Mouse (Mus musculus) frontal cortex, postnatal 14 days (tissue): ENCODE results near the gene Clcn1.

Experiments used
- DNase-seq, 2 experiments: peaks; one replicate each; pipeline ENCODE4 v3.0.0; 2022; ENCODE audit warnings: low spot score in 2 of 2

The Clcn1 gene

DNA sequence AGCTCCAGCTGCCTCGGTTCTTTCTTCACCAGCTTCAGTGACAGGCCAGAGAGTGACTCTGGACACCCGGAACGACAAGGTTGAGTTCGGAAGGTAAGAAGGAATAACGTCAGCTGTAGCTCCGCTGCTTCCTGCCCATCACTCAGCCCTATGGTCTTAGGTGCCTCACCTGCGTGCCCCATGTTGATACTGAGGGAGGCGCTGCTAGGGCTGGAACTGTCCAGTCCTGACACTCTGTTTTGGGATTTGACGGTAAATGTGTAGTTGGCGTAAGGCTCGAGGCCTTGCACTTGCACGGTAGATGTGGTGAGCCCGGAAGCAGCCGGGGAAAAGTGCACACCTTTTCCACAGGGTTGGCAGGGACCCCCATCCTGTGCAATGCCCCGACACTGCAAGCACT, 78.1 kb downstream of the Clcn1 start:
- DNase-seq: no peak

DNA sequence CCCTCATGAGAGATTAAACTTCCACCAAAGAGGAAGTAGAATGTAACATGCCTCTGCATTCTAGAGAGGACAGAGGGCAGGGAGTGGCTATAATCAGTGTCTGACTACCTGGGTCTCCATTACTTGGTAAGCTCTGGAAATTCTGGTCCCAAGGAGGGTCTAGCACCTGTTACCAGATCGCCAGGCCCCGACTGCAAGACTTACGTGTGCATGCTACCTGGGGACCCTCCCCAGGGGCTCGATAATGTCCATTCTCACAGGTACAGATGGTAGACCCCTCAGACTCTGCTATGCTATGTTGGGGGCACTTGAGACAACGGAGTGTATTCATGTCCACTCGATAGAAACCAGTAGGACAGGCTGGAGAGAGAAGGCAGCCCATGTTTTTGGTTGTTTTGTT, 78.7 kb downstream of the Clcn1 start:
- DNase-seq: no peak
